Mouse (Mus musculus) megakaryocyte, embryonic 14.5 days (primary cell): ENCODE data around the gene Ntsr1. TPM values are rescaled to one million over a fixed set of nuclear protein-coding genes. Genes with fewer than 3 reads are reported as not detected.

Experiments used
- H3K27me3 ChIP-seq: replicated peaks from 2 replicates; pipeline ENCODE3; 2012; ENCODE audit warnings: inconsistent platforms
- H3K36me3 ChIP-seq: replicated peaks from 2 replicates; pipeline ENCODE3; 2012; ENCODE audit warnings: low read length, inconsistent platforms, mixed read lengths
- H3K4me1 ChIP-seq: 2 replicates; pipeline ENCODE4 v1.6.1; 2012; ENCODE audit warnings: inconsistent platforms
- H3K4me3 ChIP-seq: replicated peaks from 2 replicates; pipeline ENCODE3; 2012; ENCODE audit warnings: moderate library complexity, mild to moderate bottlenecking, inconsistent platforms
- H3K9me3 ChIP-seq: 2 replicates; pipeline ENCODE4 v1.6.1; 2012; ENCODE audit warnings: inconsistent platforms
- FLI1 ChIP-seq: IDR thresholded peaks from 2 replicates; pipeline ENCODE4 v1.6.1; 2012; ENCODE audit warnings: low read length, inconsistent platforms, mixed read lengths
- GATA1 ChIP-seq: IDR thresholded peaks from 3 replicates; pipeline ENCODE4 v1.6.1; 2012; ENCODE audit warnings: mixed read lengths, low read length, inconsistent platforms, borderline replicate concordance
- polyA plus RNA-seq: library from polyadenylated mRNA; stranded (reverse); fragments of >175 nt; gene quantifications from 2 replicates; pipeline ENCODE4 v1.2.3, GENCODE M21; 2012; ENCODE audit warnings: low replicate concordance; ENCODE audit not compliant: insufficient read depth

Ntsr1 gene
- polyA plus RNA-seq, 1 experiment = not detected

GRCm38 (mm10) chr2:180552340-180552739 is 52.6 kb downstream of the Ntsr1 start:
- Histone ChIP-seq H3K27me3 (peaks cover 40% of the 10 kb centered on the region), H3K4me1 (peaks cover 10% of the 10 kb centered on the region), H3K36me3 (no peaks in the 10 kb centered on the region), H3K9me3 (no peaks in the 10 kb centered on the region), H3K4me3 (no peak overlapping the region)
- TF ChIP-seq GATA1 (no peak), FLI1 (no peak)

- H3K36me3 ChIP-seq = no peaks in the 10 kb centered on the region
- TF ChIP-seq GATA1 (no peak), FLI1 (no peak)
- H3K4me3 ChIP-seq = no peak overlapping the region
- peaks cover 30% of the 10 kb centered on the region for H3K27me3 ChIP-seq
- H3K4me1 ChIP-seq = peaks cover 10% of the 10 kb centered on the region
- H3K9me3 ChIP-seq = no peaks in the 10 kb centered on the region
Observed at GRCm38 (mm10) chr2:180555219-180555618, 55.4 kb downstream of the Ntsr1 start.

GRCm38 (mm10) chr2:180556470-180556869 is 56.7 kb downstream of the Ntsr1 start:
- no peaks in the 10 kb centered on the region for H3K9me3 ChIP-seq
- no peak overlapping the region for H3K4me3 ChIP-seq
- peaks cover 10% of the 10 kb centered on the region for H3K4me1 ChIP-seq
- TF ChIP-seq GATA1 (no peak), FLI1 (no peak)
- no peaks in the 10 kb centered on the region for H3K36me3 ChIP-seq
- peaks cover 19% of the 10 kb centered on the region for H3K27me3 ChIP-seq

GRCm38 (mm10) chr2:180560245-180560644 is 60.5 kb downstream of the Ntsr1 start:
- no peaks in the 10 kb centered on the region for H3K9me3 ChIP-seq
- no peak for TF ChIP-seq GATA1
- TF ChIP-seq FLI1 = no peak
- H3K4me1 ChIP-seq = peaks cover 25% of the 10 kb centered on the region
- no peaks in the 10 kb centered on the region for H3K36me3 ChIP-seq
- H3K27me3 ChIP-seq = peaks cover 32% of the 10 kb centered on the region
- H3K4me3 ChIP-seq = no peak overlapping the region

- H3K36me3 ChIP-seq = no peaks in the 10 kb centered on the region
- H3K4me3 ChIP-seq = no peak overlapping the region
- no peaks in the 10 kb centered on the region for H3K9me3 ChIP-seq
- H3K4me1 ChIP-seq = peaks cover 15% of the 10 kb centered on the region
- peaks cover 35% of the 10 kb centered on the region for H3K27me3 ChIP-seq
- TF ChIP-seq GATA1 (no peak), FLI1 (no peak)
Observed at GRCm38 (mm10) chr2:180562146-180562545, 62.4 kb downstream of the Ntsr1 start.

GRCm38 (mm10) chr2:180563296-180563695 is 63.5 kb downstream of the Ntsr1 start:
- peaks cover 38% of the 10 kb centered on the region for H3K27me3 ChIP-seq
- peaks cover 15% of the 10 kb centered on the region for H3K4me1 ChIP-seq
- no peaks in the 10 kb centered on the region for H3K9me3 ChIP-seq
- no peak for TF ChIP-seq GATA1
- no peak for TF ChIP-seq FLI1
- H3K36me3 ChIP-seq = no peaks in the 10 kb centered on the region
- no peak overlapping the region for H3K4me3 ChIP-seq

GRCm38 (mm10) chr2:180563841-180564240 is 64.1 kb downstream of the Ntsr1 start:
- Histone ChIP-seq H3K36me3 (no peaks in the 10 kb centered on the region), H3K27me3 (peaks cover 44% of the 10 kb centered on the region), H3K4me3 (peak overlapping the region; percentile 1), H3K4me1 (peaks cover 15% of the 10 kb centered on the region), H3K9me3 (no peaks in the 10 kb centered on the region)
- TF ChIP-seq GATA1 (no peak), FLI1 (no peak)

- peaks cover 63% of the 10 kb centered on the region for H3K27me3 ChIP-seq
- H3K9me3 ChIP-seq = no peaks in the 10 kb centered on the region
- peaks cover 15% of the 10 kb centered on the region for H3K4me1 ChIP-seq
- no peak for TF ChIP-seq GATA1
- TF ChIP-seq FLI1 = no peak
- no peak overlapping the region for H3K4me3 ChIP-seq
- H3K36me3 ChIP-seq = no peaks in the 10 kb centered on the region
Observed at GRCm38 (mm10) chr2:180566240-180566913, 66.6 kb downstream of the Ntsr1 start.

GRCm38 (mm10) chr2:180569028-180569643 is 69.4 kb downstream of the Ntsr1 start:
- peaks cover 15% of the 10 kb centered on the region for H3K9me3 ChIP-seq
- H3K4me1 ChIP-seq = peaks cover under 1% of the 10 kb centered on the region; the same call in 1 of the 2 replicates
- no peak overlapping the region for H3K4me3 ChIP-seq
- H3K27me3 ChIP-seq = peaks cover 47% of the 10 kb centered on the region
- no peaks in the 10 kb centered on the region for H3K36me3 ChIP-seq
- TF ChIP-seq FLI1 = no peak
- no peak for TF ChIP-seq GATA1

- TF ChIP-seq GATA1 = no peak
- TF ChIP-seq FLI1 = no peak
- Histone ChIP-seq H3K36me3 (no peaks in the 10 kb centered on the region), H3K9me3 (peaks cover 15% of the 10 kb centered on the region), H3K4me1 (peaks cover 29% of the 10 kb centered on the region), H3K27me3 (peaks cover 27% of the 10 kb centered on the region), H3K4me3 (no peak overlapping the region)
Observed at GRCm38 (mm10) chr2:180576482-180576881, 76.7 kb downstream of the Ntsr1 start.
